Mouse (Mus musculus): Measurements from ENCODE around the gene Fance.
"Not testable (repeated sequence)": the region's sequence is repeated elsewhere in the genome, so short reads cannot be mapped to it uniquely, and the experiment has no call there.

The Fance gene

DNA sequence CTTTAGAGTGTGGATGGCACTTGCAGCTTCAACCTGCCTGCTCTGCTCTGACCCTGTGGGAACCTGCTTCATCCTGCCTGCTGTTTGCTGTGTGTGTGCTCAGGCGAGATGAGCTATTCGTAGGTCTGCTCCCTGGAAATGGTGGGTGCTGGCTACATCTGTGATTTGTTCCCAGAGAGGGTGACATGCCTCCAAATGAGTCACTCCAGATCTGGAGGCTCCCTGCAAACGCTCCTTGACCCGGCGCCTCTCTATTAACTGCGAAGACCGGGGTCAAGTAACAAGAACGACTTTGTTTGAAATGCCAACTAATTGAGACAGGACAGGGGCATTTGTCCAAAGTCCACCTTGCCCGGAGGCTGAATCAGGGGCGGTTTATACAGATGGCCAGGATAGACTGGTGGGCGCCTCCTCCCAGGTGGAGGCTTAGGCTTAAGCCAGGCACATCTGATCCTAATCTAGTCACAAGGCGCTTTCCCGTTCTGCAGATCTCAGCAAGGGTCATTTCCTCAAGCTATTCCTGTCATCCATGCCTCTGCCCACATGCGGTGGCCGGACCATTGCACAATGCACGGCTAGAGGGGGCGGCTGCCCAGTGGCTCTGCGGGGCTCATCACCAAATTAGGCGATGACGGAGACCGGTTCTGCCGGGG lies 14.5 kb downstream of the Fance start:
- DNase-seq: no peak

- peak; percentile 92 to 94 for DNase-seq
These were observed 15.1 kb downstream of the Fance start, which contains the start of gene Rpl10a for GRCm38 (mm10) chr17:28328366-28328928. Gene Rpl10a (plus strand): TSS chr17:28328471.

DNA sequence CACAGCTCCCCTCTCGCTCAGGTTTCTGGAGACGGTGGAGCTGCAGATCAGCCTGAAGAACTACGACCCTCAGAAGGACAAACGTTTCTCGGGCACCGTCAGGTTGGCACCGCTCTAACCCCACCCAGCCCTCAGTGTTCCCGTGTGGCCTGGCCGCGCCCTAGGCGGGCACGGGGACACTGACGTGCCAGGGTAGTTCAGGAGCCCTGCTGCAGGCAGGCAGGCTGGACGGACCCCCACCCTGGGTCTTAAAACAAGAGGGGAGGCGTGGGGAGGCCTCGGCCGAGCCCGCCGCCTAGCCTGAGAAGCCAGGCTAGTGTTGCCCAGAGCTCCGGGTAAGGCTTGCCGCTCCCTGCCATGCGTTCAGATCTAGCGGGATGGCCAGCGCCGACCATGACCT lies 15.6 kb downstream of the Fance start:
- DNase-seq: no peak

GRCm38 (mm10) chr17:28329503-28330231 lies 16.3 kb downstream of the Fance start:
- DNase-seq: no peak

GRCm38 (mm10) chr17:28330232-28330546 lies 16.9 kb downstream of the Fance start:
- DNase-seq: no peak

DNA sequence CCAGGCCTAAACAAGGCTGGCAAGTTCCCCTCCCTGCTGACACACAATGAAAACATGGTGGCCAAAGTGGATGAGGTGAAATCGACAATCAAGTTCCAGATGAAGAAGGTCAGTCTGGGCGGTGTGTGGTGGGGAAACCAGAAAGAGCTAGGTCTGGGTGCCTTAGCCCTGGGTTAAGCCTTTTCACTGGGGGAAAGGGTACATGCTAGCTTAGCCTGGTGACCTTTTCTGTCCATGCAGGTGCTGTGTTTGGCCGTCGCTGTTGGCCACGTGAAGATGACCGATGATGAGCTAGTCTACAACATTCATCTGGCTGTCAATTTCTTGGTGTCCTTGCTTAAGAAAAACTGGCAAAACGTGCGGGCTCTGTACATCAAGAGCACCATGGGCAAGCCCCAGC lies 17.3 kb downstream of the Fance start:
- not testable (repeated sequence) for DNase-seq

DNA sequence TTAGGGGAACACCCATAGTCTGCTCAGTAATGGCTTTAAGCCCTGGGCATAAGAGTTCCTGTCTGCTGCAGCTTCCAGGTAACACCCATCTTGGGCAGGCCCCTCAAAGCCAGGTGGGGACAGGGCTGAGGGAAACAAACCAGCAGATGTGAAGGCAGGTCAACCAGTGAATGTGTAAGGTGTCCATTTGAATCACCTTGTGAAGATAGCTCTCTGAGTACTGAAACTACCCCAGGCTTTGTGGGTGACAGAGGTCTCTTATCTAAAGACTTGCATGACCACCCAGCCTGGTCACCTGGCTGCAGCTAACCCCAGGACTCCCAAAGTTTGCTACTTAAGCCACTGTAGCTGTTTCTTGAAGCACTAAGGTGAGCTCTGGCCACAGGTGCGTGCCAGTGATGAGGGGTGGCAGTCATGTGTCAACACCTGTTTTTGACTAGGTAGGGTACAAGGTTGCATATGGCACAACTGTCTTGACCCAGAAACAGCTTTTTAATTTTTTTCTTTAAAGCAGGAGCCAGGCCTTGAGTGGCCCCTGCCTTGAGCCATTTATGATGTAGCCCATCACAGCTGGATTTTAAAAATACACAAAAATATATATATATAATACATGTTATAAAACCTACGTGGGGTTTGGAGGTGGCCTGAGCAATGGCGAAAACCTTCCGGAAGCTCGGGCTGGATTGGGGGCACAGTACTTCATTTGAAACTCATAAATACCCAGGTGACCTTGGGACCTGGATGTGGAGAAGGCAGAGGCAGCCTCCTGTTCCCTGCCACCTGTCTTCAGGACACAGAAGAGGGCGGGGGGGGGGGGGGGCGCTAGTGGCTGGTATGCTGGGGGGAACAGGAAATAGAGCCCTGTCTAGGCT lies 18.2 kb downstream of the Fance start:
- DNase-seq: no peak

DNA sequence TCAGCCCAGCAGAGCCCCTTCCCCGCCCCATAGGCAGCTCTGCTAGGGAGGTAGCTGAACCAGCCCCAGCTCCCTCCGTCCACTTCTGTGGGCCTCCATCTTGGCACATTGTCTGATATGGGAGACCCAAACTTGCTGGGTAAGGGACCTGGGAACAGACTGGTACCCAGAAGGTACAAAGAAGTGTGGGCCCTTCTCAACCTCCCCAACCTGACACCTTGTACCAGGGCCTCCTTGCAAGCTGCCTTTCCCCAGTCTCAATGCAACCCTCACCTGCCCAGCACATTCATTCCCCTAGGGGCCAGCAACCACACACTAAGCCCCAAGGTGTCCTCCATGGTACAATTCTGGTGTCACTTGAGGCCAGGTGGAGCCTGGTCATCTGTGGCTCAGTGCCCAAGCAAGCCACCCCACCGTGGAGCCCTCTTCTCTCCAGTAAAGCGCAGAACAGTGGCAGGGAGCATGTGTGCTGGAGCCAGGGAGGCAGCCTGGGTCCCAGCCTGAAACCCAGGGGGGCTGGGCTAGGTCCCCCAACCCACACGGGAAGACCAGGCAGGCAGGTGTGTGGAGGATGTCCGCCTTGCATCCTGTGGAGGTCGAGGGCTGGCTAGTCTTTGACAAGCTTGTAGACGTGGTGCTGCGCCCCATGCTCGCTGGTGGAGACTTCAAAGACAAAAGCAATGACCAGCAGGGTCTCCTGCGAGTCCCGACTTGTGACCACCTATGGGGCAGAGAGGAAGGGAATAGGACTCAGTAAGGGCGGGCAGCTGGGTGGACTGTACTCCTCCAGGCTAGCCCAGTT lies 19.0 kb downstream of the Fance start:
- no peak for DNase-seq

DNA sequence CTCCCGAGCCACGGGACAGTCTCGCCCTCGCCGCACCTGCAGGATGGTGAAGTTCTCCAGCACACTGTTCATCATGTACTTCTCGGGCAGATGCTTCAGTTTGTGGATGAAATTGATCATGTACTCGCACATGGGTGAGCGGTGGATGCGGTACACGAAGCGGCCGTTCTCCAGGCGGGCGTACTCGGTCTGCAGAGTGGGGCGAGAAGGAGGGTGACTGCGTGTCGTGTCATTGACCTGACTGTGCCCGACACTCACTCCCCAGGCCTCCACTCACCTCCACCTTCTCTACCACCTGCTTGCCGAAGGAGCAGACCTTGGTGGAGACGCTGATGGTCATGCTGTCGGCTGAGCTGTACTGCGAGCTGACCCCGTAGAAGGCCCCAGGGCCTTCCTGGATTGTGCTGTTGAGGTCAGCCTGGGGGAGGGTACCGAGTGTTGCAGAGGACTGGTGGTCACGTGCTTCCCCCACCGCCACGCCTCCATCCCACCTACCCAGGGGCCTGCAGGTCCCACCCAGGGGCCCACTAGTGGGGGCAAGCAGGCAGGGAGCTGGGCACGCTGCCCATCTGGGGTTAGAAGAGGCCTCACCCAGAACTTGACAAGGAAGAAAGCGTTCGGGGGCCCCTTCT lies 19.7 kb downstream of the Fance start:
- DNase-seq: no peak

DNA sequence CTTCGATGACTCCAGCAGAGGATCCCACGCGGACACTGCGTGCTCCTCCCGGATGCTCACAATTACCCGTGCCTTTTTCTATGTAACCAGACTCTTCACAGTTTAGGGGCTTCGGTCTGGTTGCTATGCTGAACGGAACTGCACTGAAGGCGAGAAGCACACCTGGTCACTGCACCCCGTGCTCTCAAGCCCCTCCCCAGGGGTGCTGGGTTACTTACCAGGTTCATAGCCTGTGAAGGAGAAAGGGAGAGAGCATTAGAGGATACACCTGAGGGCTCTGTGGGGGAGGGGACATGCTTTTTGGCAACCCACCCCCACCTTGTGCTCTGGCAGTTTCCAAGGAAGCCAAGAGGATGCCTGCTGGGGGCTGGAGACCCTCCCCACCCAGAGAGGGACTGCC lies 21.9 kb downstream of the Fance start:
- DNase-seq: no peak

GRCm38 (mm10) chr17:28337547-28337946 lies 24.2 kb downstream of the Fance start:
- no peak for DNase-seq

DNA sequence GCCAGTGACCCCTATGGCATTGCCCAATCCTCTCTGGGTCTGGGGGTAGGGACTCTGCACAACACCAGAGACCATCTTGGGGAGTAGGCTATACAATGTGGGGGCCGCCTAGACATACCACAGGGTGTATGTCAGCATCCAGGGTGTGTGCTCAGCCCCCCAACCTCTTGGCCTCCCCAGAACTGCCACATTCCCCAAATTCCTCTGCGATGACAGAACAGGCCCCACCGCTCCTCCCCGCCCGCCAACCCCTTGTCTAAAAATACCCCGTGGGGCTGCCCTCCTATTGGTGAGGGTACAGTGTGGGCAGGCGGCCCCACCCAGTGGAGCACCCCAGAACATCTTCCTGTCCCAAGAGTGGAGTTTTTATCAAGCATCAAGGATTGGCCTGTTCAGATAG lies 27.3 kb downstream of the Fance start:
- DNase-seq: no peak

DNA sequence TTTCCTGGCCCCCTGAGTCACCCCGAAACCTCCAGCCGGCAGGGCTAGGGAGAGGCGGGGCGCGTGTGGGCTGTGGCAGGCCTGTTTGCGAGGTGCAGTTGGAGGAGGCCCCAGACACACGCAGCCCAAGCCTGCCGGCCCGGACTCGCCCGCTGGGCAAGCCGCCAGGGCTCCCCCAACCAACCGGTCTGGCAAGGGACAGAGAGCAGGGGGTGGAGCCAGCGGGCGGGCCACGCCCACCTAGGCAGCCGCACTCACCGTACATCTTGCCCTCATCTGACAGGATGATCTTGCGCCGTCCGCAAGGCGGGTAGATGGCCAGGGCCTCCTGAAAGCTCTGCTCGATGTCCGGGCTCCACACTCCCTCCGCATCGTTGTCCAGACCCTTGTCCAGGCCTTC lies 27.8 kb downstream of the Fance start:
- no peak for DNase-seq

- no peak for DNase-seq
These were observed 30.8 kb downstream of the Fance start for GRCm38 (mm10) chr17:28344050-28344607.

- DNase-seq: no peak
These were observed 31.4 kb downstream of the Fance start for GRCm38 (mm10) chr17:28344670-28345069.

- DNase-seq: no peak
These were observed 32.0 kb downstream of the Fance start for GRCm38 (mm10) chr17:28345271-28345721.

- no peak for DNase-seq
These were observed 32.6 kb downstream of the Fance start for GRCm38 (mm10) chr17:28345882-28346281.

- DNase-seq: no peak
These were observed 34.0 kb downstream of the Fance start for GRCm38 (mm10) chr17:28347327-28347726.

DNA sequence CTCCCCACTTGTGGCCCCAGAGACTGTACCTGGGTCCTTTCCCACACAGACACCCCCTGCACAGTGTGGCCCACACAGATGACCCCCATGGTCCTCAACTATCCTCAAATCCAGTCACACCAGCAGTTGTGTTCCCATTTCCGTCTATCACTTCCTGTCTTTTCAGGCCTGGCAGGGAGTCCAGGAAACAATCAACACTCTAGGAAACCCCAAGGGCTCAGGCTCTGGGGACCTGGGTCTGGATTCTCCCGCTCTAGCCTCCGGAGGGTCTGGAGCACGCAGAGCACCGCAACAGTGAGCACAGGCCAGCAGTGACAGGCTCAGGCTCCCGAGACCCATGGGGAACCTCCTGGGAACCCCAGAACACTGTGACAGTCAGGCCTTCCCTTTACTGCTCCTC lies 34.9 kb downstream of the Fance start:
- DNase-seq: no peak

GRCm38 (mm10) chr17:28349264-28349880 lies 36.1 kb downstream of the Fance start:
- DNase-seq: no peak

DNA sequence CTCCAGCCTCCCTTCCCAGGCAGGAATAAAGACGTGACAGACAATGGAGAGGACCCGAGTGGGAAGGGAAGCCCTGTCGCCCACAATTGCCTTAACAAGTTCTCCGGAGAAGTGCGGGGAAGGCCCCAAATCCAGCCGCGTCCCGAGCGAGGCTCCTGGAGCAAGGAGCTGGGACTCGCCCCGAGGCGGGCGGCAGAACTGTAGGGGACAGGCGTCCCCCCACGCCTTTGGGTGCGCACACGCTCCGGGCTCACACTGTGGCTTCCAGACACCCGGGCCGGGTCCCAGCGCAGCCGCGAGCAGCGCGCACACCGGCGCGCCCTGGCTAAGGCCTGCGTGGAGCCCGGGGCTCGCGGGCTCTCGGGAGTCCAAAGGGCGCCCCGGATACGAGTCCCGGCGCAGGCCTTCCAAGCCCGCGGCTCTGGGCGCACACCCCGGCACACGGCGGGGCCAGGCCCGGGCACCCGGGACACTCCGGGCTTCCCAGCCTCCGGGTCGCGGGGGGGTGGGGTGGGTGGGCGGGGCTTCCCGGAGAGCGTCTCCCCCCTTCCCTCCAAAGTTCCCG lies 36.7 kb downstream of the Fance start:
- DNase-seq: no peak
